ENCODE assay signal across 9 mouse cellular contexts in the genomic region with DNA sequence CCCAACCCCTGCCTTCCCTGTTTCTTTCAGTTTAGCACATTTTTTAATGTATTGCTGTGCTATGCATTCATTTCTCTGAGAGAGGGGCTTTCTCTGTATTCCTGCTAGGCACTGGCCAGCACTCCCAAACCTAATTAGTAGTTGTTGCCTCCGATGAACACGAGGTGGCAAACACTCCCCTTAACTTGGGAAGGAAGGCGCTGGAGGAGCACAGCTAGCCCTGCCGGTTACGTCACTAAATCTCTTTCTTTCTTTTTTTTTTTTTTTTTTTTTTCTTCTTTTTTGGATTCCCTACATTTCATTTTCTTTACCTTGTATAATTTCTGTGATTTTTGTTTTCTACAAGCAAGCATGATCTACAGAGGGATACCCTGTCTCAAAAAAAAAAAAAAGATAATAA. TPM values are rescaled to one million over a fixed set of nuclear protein-coding genes. Genes with fewer than 3 reads are reported as not detected.
DNase-seq lines count a peak whose midpoint lies in the region; ATAC-seq and TF ChIP-seq lines count a peak whose summit lies in the region.
"Had no signal": no experiment of that assay in that cellular context is flagged by ENCODE, and none has a peak within 500 bp of the region (broad histone marks: within the 10 kb centered on the region; RNA-seq: fewer than 3 reads in every experiment).

No protein-coding gene starts in this region.

- WGBS in cerebellum, adult 2 months, result 9% methylated on average over 5 of the region's 5 CpGs
- 5% methylated on average over 5 of the region's 5 CpGs for WGBS in limb, embryonic 11.5 days
- 22% methylated on average over 5 of the region's 5 CpGs for WGBS in limb, embryonic 10.5 days
- WGBS in kidney, embryonic 14.5 days, result 4% methylated on average over 5 of the region's 5 CpGs
- 1% methylated on average over 5 of the region's 5 CpGs for WGBS in lung, postnatal 0 days

- H3K4me3 ChIP-seq in cerebellum, adult 2 months (replicated peaks; ENCODE audit: insufficient read depth, low read depth, low read length), result no peak overlapping the region
- H3K4me3 ChIP-seq in limb, embryonic 11.5 days (ENCODE audit: low read depth, low read length), result no peak overlapping the region
- no peak overlapping the region for H3K4me3 ChIP-seq in limb, embryonic 10.5 days
- no peak overlapping the region for H3K4me3 ChIP-seq in kidney, embryonic 14.5 days (ENCODE audit: low read length)
- H3K4me3 ChIP-seq in lung, postnatal 0 days (ENCODE audit: low read depth, low read length), result no peak overlapping the region
- H3K4me3 ChIP-seq: myocyte had no signal

- H3K9me3 ChIP-seq in limb, embryonic 11.5 days (ENCODE audit: control insufficient read depth, low read length), result no peaks in the 10 kb centered on the region
- no peaks in the 10 kb centered on the region for H3K9me3 ChIP-seq in limb, embryonic 10.5 days (replicated peaks)
- no peaks in the 10 kb centered on the region for H3K9me3 ChIP-seq in kidney, embryonic 14.5 days (ENCODE audit: control insufficient read depth, low read length)
- no peaks in the 10 kb centered on the region for H3K9me3 ChIP-seq in lung, postnatal 0 days (ENCODE audit: low read length)

- peak; percentile 58; the same call in 1 of the 2 replicates for TF ChIP-seq CTCF in cerebellum, adult 2 months (IDR thresholded peaks at IDR 0.05; ENCODE audit: borderline replicate concordance, insufficient read depth, low read depth, low read length)
- TF ChIP-seq CTCF in lung, postnatal 0 days (IDR thresholded peaks at IDR 0.05), result peak; percentile 73

- no peak for TF ChIP-seq EP300 in lung, postnatal 0 days (IDR thresholded peaks at IDR 0.05)

- DNase-seq in cerebellum, adult 2 months, result peak; percentile 28 to 33
- peak; percentile 43 for DNase-seq in limb, embryonic 11.5 days (ENCODE audit: low spot score)
- DNase-seq in limb, embryonic 10.5 days (ENCODE audit: low spot score), result no peak
- peak; percentile 77 to 79 for DNase-seq in cerebellum, postnatal 10 days
- peak; percentile 93 for DNase-seq in lung, postnatal 0 days (ENCODE audit: low spot score)

- no peak for ATAC-seq in cerebellum, adult (ENCODE audit: insufficient number of reproducible peaks, low FRiP score, low TSS enrichment)
- ATAC-seq in limb, embryonic 11.5 days (ENCODE audit: insufficient number of reproducible peaks, low FRiP score, low TSS enrichment, low read depth), result no peak
- ATAC-seq in kidney, embryonic 14.5 days (ENCODE audit: low FRiP score, low TSS enrichment), result peak; percentile 75; the same call in 1 of the 2 replicates
- peak; percentile 74 for ATAC-seq in lung, postnatal 0 days
- no peak for ATAC-seq in activated CD4-positive, CD25-positive, alpha-beta regulatory T cell, adult 4 months

- peaks cover 4% of the 10 kb centered on the region; the same call in 1 of the 2 replicates for H3K4me1 ChIP-seq in cerebellum, adult 2 months (ENCODE audit: control insufficient read depth, insufficient read depth, low read length)
- H3K4me1 ChIP-seq in limb, embryonic 11.5 days (ENCODE audit: control insufficient read depth, insufficient read depth, low read length), result no peaks in the 10 kb centered on the region
- no peaks in the 10 kb centered on the region for H3K4me1 ChIP-seq in limb, embryonic 10.5 days
- H3K4me1 ChIP-seq in kidney, embryonic 14.5 days (ENCODE audit: control insufficient read depth, insufficient read depth, low read length), result peaks cover 13% of the 10 kb centered on the region
- 0 out of 2 replicates have a peak, but pooled peaks cover 3% of the 10 kb centered on the region for H3K4me1 ChIP-seq in lung, postnatal 0 days (ENCODE audit: insufficient read depth, low read depth, low read length)

- H3K4me2 ChIP-seq in limb, embryonic 11.5 days (ENCODE audit: low read depth, severe bottlenecking), result no peak overlapping the region
- no peak overlapping the region for H3K4me2 ChIP-seq in kidney, embryonic 14.5 days (replicated peaks; ENCODE audit: low read depth, low read length)
- H3K4me2 ChIP-seq in lung, postnatal 0 days (replicated peaks; ENCODE audit: low read depth, low read length), result no peak overlapping the region

- H3K9ac ChIP-seq in limb, embryonic 11.5 days (ENCODE audit: low read length), result no peak overlapping the region
- no peak overlapping the region for H3K9ac ChIP-seq in kidney, embryonic 14.5 days (ENCODE audit: low read depth, low read length)
- H3K9ac ChIP-seq in lung, postnatal 0 days (replicated peaks; ENCODE audit: low read depth), result no peak overlapping the region

- H3K27me3 ChIP-seq in cerebellum, adult 2 months (ENCODE audit: control insufficient read depth, insufficient read depth, low read length), result no peaks in the 10 kb centered on the region
- no peaks in the 10 kb centered on the region for H3K27me3 ChIP-seq in limb, embryonic 11.5 days (ENCODE audit: control insufficient read depth, insufficient read depth, low read length)
- H3K27me3 ChIP-seq in limb, embryonic 10.5 days (ENCODE audit: low read depth, poor library complexity, severe bottlenecking), result no peaks in the 10 kb centered on the region
- no peaks in the 10 kb centered on the region for H3K27me3 ChIP-seq in kidney, embryonic 14.5 days (ENCODE audit: control insufficient read depth, insufficient read depth, low read length)
- H3K27me3 ChIP-seq in lung, postnatal 0 days (replicated peaks; ENCODE audit: insufficient read depth, low read length), result no peaks in the 10 kb centered on the region

- TF ChIP-seq POLR2A in cerebellum, adult 2 months (IDR thresholded peaks at IDR 0.05; ENCODE audit: borderline replicate concordance, insufficient read depth, low read length), result no peak

- H3K36me3 ChIP-seq in limb, embryonic 11.5 days (ENCODE audit: control insufficient read depth, insufficient read depth, low read length), result no peaks in the 10 kb centered on the region
- H3K36me3 ChIP-seq in limb, embryonic 10.5 days, result no peaks in the 10 kb centered on the region
- no peaks in the 10 kb centered on the region for H3K36me3 ChIP-seq in kidney, embryonic 14.5 days (ENCODE audit: control insufficient read depth, insufficient read depth, low read length)
- H3K36me3 ChIP-seq in lung, postnatal 0 days (ENCODE audit: insufficient read depth, low read length), result no peaks in the 10 kb centered on the region

- H3K27ac ChIP-seq in cerebellum, adult 2 months (ENCODE audit: insufficient read depth, low read length), result no peak overlapping the region
- H3K27ac ChIP-seq in limb, embryonic 11.5 days (replicated peaks; ENCODE audit: low read depth, low read length), result no peak overlapping the region
- H3K27ac ChIP-seq in limb, embryonic 10.5 days, result no peak overlapping the region
- H3K27ac ChIP-seq in kidney, embryonic 14.5 days (ENCODE audit: low read depth, low read length), result no peak overlapping the region
- no peak overlapping the region; the same call in 1 of the 2 replicates for H3K27ac ChIP-seq in lung, postnatal 0 days (ENCODE audit: low read length)

RNA-seq across cellular contexts. Expression of gene BC017158, which starts 6.9 kb away (rescaled TPM):
- 35.4 and 38.9 TPM in 2 replicates for polyA plus RNA-seq in cerebellum, adult 2 months (2012; rRNA removed)
- 25.4 and 31.0 TPM in 2 replicates for polyA plus RNA-seq in limb, embryonic 11.5 days (2014; fragmentation: Nextera tagmentation; extraction: Ambion mirVana)
- 27.9 and 28.4 TPM in 2 replicates for polyA plus RNA-seq in limb, embryonic 10.5 days (2016; fragmentation: Nextera tagmentation; extraction: Ambion mirVana)
- polyA plus RNA-seq in kidney, embryonic 14.5 days (2014; fragmentation: Nextera tagmentation; extraction: Ambion mirVana), result 26.9 and 32.1 TPM in 2 replicates
- 15.7 and 16.7 TPM in 2 replicates for polyA plus RNA-seq in lung, postnatal 0 days (2015; fragmentation: Nextera tagmentation; extraction: Ambion mirVana)
- 10 to 100 TPM in 1 of 2 experiments, 1 to 10 TPM in 1; 7.8 to 10.1 TPM for polyA plus RNA-seq in activated CD4-positive, CD25-positive, alpha-beta regulatory T cell, adult 4 months (2017; shearing (Covaris generic))

RNA-seq across cellular contexts. Expression of gene Slc5a2, which starts 39.5 kb away (rescaled TPM):
- polyA plus RNA-seq in cerebellum, adult 2 months (2012; rRNA removed), result 0.30 and 0.51 TPM in 2 replicates
- not detected in 2 replicates for polyA plus RNA-seq in limb, embryonic 11.5 days (2014; fragmentation: Nextera tagmentation; extraction: Ambion mirVana)
- 0.33 and 0.50 TPM in 2 replicates for polyA plus RNA-seq in limb, embryonic 10.5 days (2016; fragmentation: Nextera tagmentation; extraction: Ambion mirVana)
- 1.1 and 2.2 TPM in 2 replicates for polyA plus RNA-seq in kidney, embryonic 14.5 days (2014; fragmentation: Nextera tagmentation; extraction: Ambion mirVana)
- 0.08 and 0.23 TPM in 2 replicates for polyA plus RNA-seq in lung, postnatal 0 days (2015; fragmentation: Nextera tagmentation; extraction: Ambion mirVana)
- not detected for polyA plus RNA-seq in activated CD4-positive, CD25-positive, alpha-beta regulatory T cell, adult 4 months (2017; shearing (Covaris generic))
- polyA plus RNA-seq: myocyte had no signal

RNA-seq across cellular contexts. Expression of gene Tgfb1i1, which starts 58.3 kb away (rescaled TPM):
- 10.8 and 13.1 TPM in 2 replicates for polyA plus RNA-seq in cerebellum, adult 2 months (2012; rRNA removed)
- 14.3 and 15.6 TPM in 2 replicates for polyA plus RNA-seq in limb, embryonic 11.5 days (2014; fragmentation: Nextera tagmentation; extraction: Ambion mirVana)
- polyA plus RNA-seq in limb, embryonic 10.5 days (2016; fragmentation: Nextera tagmentation; extraction: Ambion mirVana), result 12.9 and 14.5 TPM in 2 replicates
- polyA plus RNA-seq in kidney, embryonic 14.5 days (2014; fragmentation: Nextera tagmentation; extraction: Ambion mirVana), result 44.3 and 61.7 TPM in 2 replicates
- 157 and 160 TPM in 2 replicates for polyA plus RNA-seq in lung, postnatal 0 days (2015; fragmentation: Nextera tagmentation; extraction: Ambion mirVana)
- under 1 TPM in 1 of 2 experiments, not detected in 1; 0.59 TPM for polyA plus RNA-seq in activated CD4-positive, CD25-positive, alpha-beta regulatory T cell, adult 4 months (2017; shearing (Covaris generic))

Comparison
In these comparisons a context has a peak if more than half of its experiments do, and no peak if none do; other contexts are left out.
1. ATAC-seq: peak in kidney, embryonic 14.5 days (single experiment) and lung, postnatal 0 days (single experiment); none in cerebellum, adult (single experiment), limb, embryonic 11.5 days (single experiment) and activated CD4-positive, CD25-positive, alpha-beta regulatory T cell, adult 4 months (single experiment).